Mouse (Mus musculus) 3T3-L1 (cell line): ENCODE results near the gene Cyp21a1.
"Not testable (repeated sequence)": the region's sequence is repeated elsewhere in the genome, so short reads cannot be mapped to it uniquely, and the experiment has no call there.

ENCODE experiments used
- DNase-seq: peaks from one replicate; pipeline ENCODE4 v3.0.0-alpha.2; 2015; ENCODE audit warnings: low read depth, low spot score

Cyp21a1 gene

GRCm38 (mm10) chr17:34804301-34804700 is at the start of gene Cyp21a1:
TSS of gene Cyp21a1 (minus strand) at chr17:34804561.
- not testable (repeated sequence) for DNase-seq

- no peak for DNase-seq
Measured at GRCm38 (mm10) chr17:34853511-34853910, 49.1 kb upstream of the Cyp21a1 start.

- DNase-seq = peak; percentile 41
Measured at GRCm38 (mm10) chr17:34850517-34851125, 46.3 kb upstream of the Cyp21a1 start.

GRCm38 (mm10) chr17:34849722-34850516 is 45.6 kb upstream of the Cyp21a1 start, which contains the start of the genes Skiv2l and Nelfe:
TSS of gene Skiv2l (minus strand) at chr17:34850210.
TSS of gene Nelfe (plus strand) at chr17:34850391.
- DNase-seq = peak; percentile 98

- DNase-seq = no peak
Measured at GRCm38 (mm10) chr17:34847615-34848014, 43.3 kb upstream of the Cyp21a1 start.

- DNase-seq = no peak
Measured at GRCm38 (mm10) chr17:34847192-34847591, 42.8 kb upstream of the Cyp21a1 start.

- DNase-seq = no peak
Measured at GRCm38 (mm10) chr17:34844884-34845283, 40.5 kb upstream of the Cyp21a1 start.

- no peak for DNase-seq
Measured at GRCm38 (mm10) chr17:34840736-34841307, 36.5 kb upstream of the Cyp21a1 start.

- no peak for DNase-seq
Measured at GRCm38 (mm10) chr17:34838785-34839184, 34.4 kb upstream of the Cyp21a1 start.

GRCm38 (mm10) chr17:34837464-34838324 is 33.3 kb upstream of the Cyp21a1 start:
- no peak for DNase-seq

- DNase-seq = peak; percentile 98
Measured at GRCm38 (mm10) chr17:34836856-34837221, 32.5 kb upstream of the Cyp21a1 start, which contains the start of the genes Stk19 and Dxo. TSS of gene Stk19 (minus strand) at chr17:34836945. TSS of gene Dxo (plus strand) at chr17:34837019.

GRCm38 (mm10) chr17:34836155-34836855 is 31.9 kb upstream of the Cyp21a1 start:
- DNase-seq = no peak

GRCm38 (mm10) chr17:34830776-34831175 is 26.4 kb upstream of the Cyp21a1 start:
- not testable (repeated sequence) for DNase-seq

- DNase-seq = no peak
Measured at GRCm38 (mm10) chr17:34814818-34815370, 10.5 kb upstream of the Cyp21a1 start.

GRCm38 (mm10) chr17:34813747-34814146 is 9.4 kb upstream of the Cyp21a1 start:
- DNase-seq = peak; percentile 24

GRCm38 (mm10) chr17:34811275-34811674 is 6.9 kb upstream of the Cyp21a1 start:
- DNase-seq = no peak

GRCm38 (mm10) chr17:34810811-34811210 is 6.5 kb upstream of the Cyp21a1 start:
- DNase-seq = not testable (repeated sequence)

- not testable (repeated sequence) for DNase-seq
Measured at GRCm38 (mm10) chr17:34810411-34810810, 6.0 kb upstream of the Cyp21a1 start.

GRCm38 (mm10) chr17:34808599-34809205 is 4.3 kb upstream of the Cyp21a1 start:
- no peak for DNase-seq

GRCm38 (mm10) chr17:34807176-34807575 is 2.8 kb upstream of the Cyp21a1 start:
- no peak for DNase-seq
